Mouse (Mus musculus) brown adipose tissue, adult 24 weeks (tissue): Measurements from ENCODE around the gene 2610507B11Rik. TPM values are rescaled to one million over a fixed set of nuclear protein-coding genes. Genes with fewer than 3 reads are reported as not detected.

ENCODE experiments used
- polyA plus RNA-seq: library from polyadenylated mRNA; stranded (reverse); fragments of >200 nt; gene quantifications from 2 replicates; pipeline ENCODE4 v1.2.4, GENCODE M21; 2012; ENCODE audit not compliant: missing spikeins, insufficient read depth, insufficient read length

Gene 2610507B11Rik
- polyA plus RNA-seq, 1 experiment, result 104 TPM

Other genes with a start within 250 kb of the 2610507B11Rik start
- 3.0 and 3.4 TPM in 2 replicates for gene Dhrs13, start 229.5 kb upstream of the 2610507B11Rik start, polyA plus RNA-seq
- 74.4 and 110 TPM in 2 replicates for gene Flot2, start 223.8 kb upstream of the 2610507B11Rik start, polyA plus RNA-seq
- gene Eral1, start 181.4 kb upstream of the 2610507B11Rik start, polyA plus RNA-seq, result 33.8 and 38.9 TPM in 2 replicates
- 5.8 and 7.5 TPM in 2 replicates for gene Fam222b, start 167.1 kb upstream of the 2610507B11Rik start, polyA plus RNA-seq
- gene Traf4, start 96.2 kb upstream of the 2610507B11Rik start, polyA plus RNA-seq, result 45.7 and 47.5 TPM in 2 replicates
- 3.2 and 6.3 TPM in 2 replicates for gene Nek8, start 85.1 kb upstream of the 2610507B11Rik start, polyA plus RNA-seq
- 77.2 and 118 TPM in 2 replicates for gene Tlcd1, start 85.0 kb upstream of the 2610507B11Rik start, polyA plus RNA-seq
- gene Rpl23a, start 78.2 kb upstream of the 2610507B11Rik start, polyA plus RNA-seq, result 881 and 950 TPM in 2 replicates
- gene Rab34, start 73.3 kb upstream of the 2610507B11Rik start, polyA plus RNA-seq, result 61.8 and 78.8 TPM in 2 replicates
- 102 and 105 TPM in 2 replicates for gene Proca1, start 68.4 kb upstream of the 2610507B11Rik start, polyA plus RNA-seq
- gene Sdf2, start 16.0 kb upstream of the 2610507B11Rik start, polyA plus RNA-seq, result 42.0 and 44.9 TPM in 2 replicates
- gene Supt6, start 15.8 kb upstream of the 2610507B11Rik start, polyA plus RNA-seq, result 20.1 and 20.7 TPM in 2 replicates
- gene BC030499, start 29.1 kb downstream of the 2610507B11Rik start, polyA plus RNA-seq, result not detected in 2 replicates
- 0.29 and 0.87 TPM in 2 replicates for gene Spag5, start 39.8 kb downstream of the 2610507B11Rik start, polyA plus RNA-seq
- gene Aldoc, start 61.2 kb downstream of the 2610507B11Rik start, polyA plus RNA-seq, result 1.9 and 2.3 TPM in 2 replicates
- gene Pigs, start 66.7 kb downstream of the 2610507B11Rik start, polyA plus RNA-seq, result 14.4 and 19.7 TPM in 2 replicates
- 16.9 and 30.7 TPM in 2 replicates for gene Unc119, start 81.7 kb downstream of the 2610507B11Rik start, polyA plus RNA-seq
- gene Foxn1, start 124.8 kb downstream of the 2610507B11Rik start, polyA plus RNA-seq, result not detected in 2 replicates
- not detected in 2 replicates for gene Slc13a2, start 160.5 kb downstream of the 2610507B11Rik start, polyA plus RNA-seq
- 9.2 and 11.8 TPM in 2 replicates for gene Slc46a1, start 203.9 kb downstream of the 2610507B11Rik start, polyA plus RNA-seq
- not detected in 2 replicates for gene Sarm1, start 236.0 kb downstream of the 2610507B11Rik start, polyA plus RNA-seq
- gene Vtn, start 237.3 kb downstream of the 2610507B11Rik start, polyA plus RNA-seq, result 6.4 and 10.8 TPM in 2 replicates
- not detected in 2 replicates for gene Sebox, start 241.7 kb downstream of the 2610507B11Rik start, polyA plus RNA-seq